Mouse (Mus musculus) CD4-positive helper T cell, adult 2 months (primary cell): ENCODE measurements around the gene Dusp3.
"Not testable (repeated sequence)": the region's sequence is repeated elsewhere in the genome, so short reads cannot be mapped to it uniquely, and the experiment has no call there.

Experiments
- DNase-seq: peaks from one replicate; pipeline ENCODE4 v3.0.0-alpha.2; 2012; ENCODE audit warnings: low read depth, missing footprints, low spot score

Gene Dusp3

GRCm38 (mm10) chr11:102011510-102011909 is 24.7 kb upstream of the Dusp3 start:
- no peak for DNase-seq

- no peak for DNase-seq
Measured at GRCm38 (mm10) chr11:102010140-102010539, 23.3 kb upstream of the Dusp3 start.

- DNase-seq: no peak
Measured at GRCm38 (mm10) chr11:102008954-102009637, 22.3 kb upstream of the Dusp3 start.

- DNase-seq: no peak
Measured at GRCm38 (mm10) chr11:102008372-102008771, 21.6 kb upstream of the Dusp3 start.

GRCm38 (mm10) chr11:102006688-102007087 is 19.9 kb upstream of the Dusp3 start:
- DNase-seq: no peak

GRCm38 (mm10) chr11:102006271-102006670 is 19.5 kb upstream of the Dusp3 start:
- DNase-seq: no peak

GRCm38 (mm10) chr11:102004251-102004650 is 17.4 kb upstream of the Dusp3 start:
- DNase-seq: no peak

GRCm38 (mm10) chr11:101999466-101999865 is 12.7 kb upstream of the Dusp3 start:
- DNase-seq: no peak

- DNase-seq: no peak
Measured at GRCm38 (mm10) chr11:101998258-101998657, 11.4 kb upstream of the Dusp3 start.

GRCm38 (mm10) chr11:101995938-101996337 is 9.1 kb upstream of the Dusp3 start:
- DNase-seq: no peak

GRCm38 (mm10) chr11:101994100-101994499 is 7.3 kb upstream of the Dusp3 start:
- no peak for DNase-seq

GRCm38 (mm10) chr11:101992411-101992810 is 5.6 kb upstream of the Dusp3 start:
- no peak for DNase-seq

- DNase-seq: no peak
Measured at GRCm38 (mm10) chr11:101991813-101992212, 5.0 kb upstream of the Dusp3 start.

- DNase-seq: no peak
Measured at GRCm38 (mm10) chr11:101990244-101990643, 3.4 kb upstream of the Dusp3 start.

GRCm38 (mm10) chr11:101985990-101986389 is 823 bp downstream of the Dusp3 start:
- peak; percentile 56 for DNase-seq

GRCm38 (mm10) chr11:101985450-101985849 is 1.4 kb downstream of the Dusp3 start:
- DNase-seq: not testable (repeated sequence)

GRCm38 (mm10) chr11:101984054-101985025 is 2.5 kb downstream of the Dusp3 start, which contains the start of gene Cfap97d1:
TSS of gene Cfap97d1 (plus strand) at chr11:101984279.
- DNase-seq: peak; percentile 82

- DNase-seq: no peak
Measured at GRCm38 (mm10) chr11:101983431-101983921, 3.3 kb downstream of the Dusp3 start.

- no peak for DNase-seq
Measured at GRCm38 (mm10) chr11:101982981-101983411, 3.8 kb downstream of the Dusp3 start.

- DNase-seq: peak; percentile 23
Measured at GRCm38 (mm10) chr11:101981850-101982249, 5.0 kb downstream of the Dusp3 start.

- DNase-seq: no peak
Measured at GRCm38 (mm10) chr11:101980603-101981157, 6.1 kb downstream of the Dusp3 start.

- DNase-seq: no peak
Measured at GRCm38 (mm10) chr11:101979140-101979539, 7.7 kb downstream of the Dusp3 start.
